In the genomic region with DNA sequence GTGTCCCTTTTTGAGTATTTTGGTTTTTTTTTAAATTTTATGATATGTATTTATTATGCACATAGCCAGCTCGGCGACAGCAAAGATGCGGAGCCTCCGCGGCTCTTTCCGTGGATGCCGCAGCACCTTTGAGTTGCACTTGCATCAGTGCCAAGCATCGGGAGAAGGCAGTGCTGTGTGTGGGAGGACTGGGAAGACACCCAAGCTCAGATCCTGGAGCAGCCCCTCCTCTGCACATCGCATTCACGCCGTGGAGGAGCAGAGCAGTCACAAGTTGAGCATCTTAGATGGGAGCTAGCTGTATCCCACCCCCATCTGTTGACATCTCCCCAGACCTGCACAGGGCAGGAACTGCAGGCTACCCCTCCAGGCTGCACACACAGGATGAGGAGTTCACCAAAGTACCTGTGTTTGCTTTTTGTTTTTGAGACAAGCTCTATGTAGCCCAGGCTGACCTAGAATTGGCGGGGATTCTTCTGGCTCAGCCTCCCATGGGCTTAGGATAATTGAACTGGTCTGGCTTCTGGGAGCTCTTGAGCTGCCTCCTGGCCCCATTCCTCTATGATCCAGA, we compare ENCODE assay signal across 11 mouse cellular contexts. TPM values are rescaled to one million over a fixed set of nuclear protein-coding genes. Genes with fewer than 3 reads are reported as not detected.
DNase-seq lines count a peak whose midpoint lies in the region; ATAC-seq lines count a peak whose summit lies in the region.
"Had no signal": no experiment of that assay in that cellular context is flagged by ENCODE, and none has a peak within 500 bp of the region (broad histone marks: within the 10 kb centered on the region; RNA-seq: fewer than 3 reads in every experiment).

No protein-coding gene starts in this region.

- H3K27me3 ChIP-seq in lung, embryonic 15.5 days: no peaks in the 10 kb centered on the region
- no peaks in the 10 kb centered on the region for H3K27me3 ChIP-seq in kidney, embryonic 14.5 days (ENCODE audit: control insufficient read depth, insufficient read depth, low read length)
- H3K27me3 ChIP-seq: limb, embryonic 12.5 days had no signal

- H3K4me2 ChIP-seq in lung, embryonic 15.5 days: no peak overlapping the region
- no peak overlapping the region for H3K4me2 ChIP-seq in kidney, embryonic 14.5 days (replicated peaks; ENCODE audit: low read depth, low read length)
- H3K4me2 ChIP-seq: limb, embryonic 12.5 days had no signal

- no peak overlapping the region for H3K9ac ChIP-seq in lung, embryonic 15.5 days
- H3K9ac ChIP-seq in kidney, embryonic 14.5 days (ENCODE audit: low read depth, low read length): no peak overlapping the region
- H3K9ac ChIP-seq: limb, embryonic 12.5 days had no signal

- 0 out of 2 replicates have a peak, but pooled peaks have one; percentile 20 for ATAC-seq in lung, embryonic 15.5 days (ENCODE audit: borderline replicate concordance, extremely low read depth, low FRiP score, low TSS enrichment)
- ATAC-seq in kidney, embryonic 14.5 days (ENCODE audit: low FRiP score, low TSS enrichment): no peak

- no peak overlapping the region for H3K27ac ChIP-seq in lung, embryonic 15.5 days
- no peak overlapping the region for H3K27ac ChIP-seq in kidney, embryonic 14.5 days (ENCODE audit: low read depth, low read length)

- H3K4me1 ChIP-seq in lung, embryonic 15.5 days: peaks cover 10% of the 10 kb centered on the region; the same call in 1 of the 2 replicates
- H3K4me1 ChIP-seq in kidney, embryonic 14.5 days (ENCODE audit: control insufficient read depth, insufficient read depth, low read length): peaks cover 9% of the 10 kb centered on the region

- no peaks in the 10 kb centered on the region for H3K9me3 ChIP-seq in lung, embryonic 15.5 days
- H3K9me3 ChIP-seq in kidney, embryonic 14.5 days (ENCODE audit: control insufficient read depth, low read length): no peaks in the 10 kb centered on the region
- H3K9me3 ChIP-seq: limb, embryonic 12.5 days; midbrain, embryonic 10.5 days had no signal

- WGBS in lung, embryonic 15.5 days: 69% methylated on average over 12 of the region's 12 CpGs
- WGBS in kidney, embryonic 14.5 days: 71% methylated on average over 12 of the region's 12 CpGs

- no peak overlapping the region for H3K4me3 ChIP-seq in lung, embryonic 15.5 days
- H3K4me3 ChIP-seq in kidney, embryonic 14.5 days (ENCODE audit: low read length): no peak overlapping the region
- H3K4me3 ChIP-seq: limb, embryonic 12.5 days; midbrain, embryonic 10.5 days had no signal

- DNase-seq in lung, adult 18-20 months: no peak
- DNase-seq in cerebellum, postnatal 36 days: peak; percentile 50 to 57
- DNase-seq in layer of hippocampus, postnatal 10 days (ENCODE audit: low spot score in 2 of 2): peak; percentile 65 to 74
- DNase-seq in telencephalon, adult 2 months (ENCODE audit: low read depth, low spot score): peak; percentile 92
- no peak for DNase-seq in ovary, postnatal 36 days (ENCODE audit: low spot score)
- no peak for DNase-seq in urinary bladder, adult 18-20 months (ENCODE audit: low spot score in 2 of 2)
- DNase-seq: heart, postnatal 36 days had no signal

- H3K36me3 ChIP-seq in lung, embryonic 15.5 days: peaks cover 25% of the 10 kb centered on the region
- peaks cover 32% of the 10 kb centered on the region for H3K36me3 ChIP-seq in kidney, embryonic 14.5 days (ENCODE audit: control insufficient read depth, insufficient read depth, low read length)

RNA-seq across cellular contexts. Expression of gene Ltc4s, which starts 15.7 kb away (rescaled TPM):
- 2.5 and 2.8 TPM in 2 replicates for polyA plus RNA-seq in lung, embryonic 15.5 days (2015; fragmentation: Nextera tagmentation; extraction: Ambion mirVana)
- 10 to 100 TPM in 1 of 2 experiments, 1 to 10 TPM in 1; 9.9 to 15.5 TPM for total RNA-seq in layer of hippocampus, postnatal 10 days (2021)
- polyA plus RNA-seq in kidney, embryonic 14.5 days (2014; fragmentation: Nextera tagmentation; extraction: Ambion mirVana): 1.6 and 1.9 TPM in 2 replicates

RNA-seq across cellular contexts. Expression of gene Maml1, which starts 38.0 kb away (rescaled TPM):
- 6.2 and 6.5 TPM in 2 replicates for polyA plus RNA-seq in lung, embryonic 15.5 days (2015; fragmentation: Nextera tagmentation; extraction: Ambion mirVana)
- 10 to 100 TPM in 1 of 2 experiments, 1 to 10 TPM in 1; 9.5 to 10.1 TPM for total RNA-seq in layer of hippocampus, postnatal 10 days (2021)
- polyA plus RNA-seq in kidney, embryonic 14.5 days (2014; fragmentation: Nextera tagmentation; extraction: Ambion mirVana): 10.5 and 10.7 TPM in 2 replicates

RNA-seq across cellular contexts. Expression of gene Mgat4b, which starts 43.4 kb away (rescaled TPM):
- polyA plus RNA-seq in lung, embryonic 15.5 days (2015; fragmentation: Nextera tagmentation; extraction: Ambion mirVana): 36.4 and 41.0 TPM in 2 replicates
- 100 to 1,000 TPM; 201 to 243 TPM for total RNA-seq in layer of hippocampus, postnatal 10 days (2021)
- polyA plus RNA-seq in kidney, embryonic 14.5 days (2014; fragmentation: Nextera tagmentation; extraction: Ambion mirVana): 37.0 and 39.2 TPM in 2 replicates

RNA-seq across cellular contexts. Expression of gene Sqstm1, which starts 43.5 kb away (rescaled TPM):
- polyA plus RNA-seq in lung, embryonic 15.5 days (2015; fragmentation: Nextera tagmentation; extraction: Ambion mirVana): 251 and 273 TPM in 2 replicates
- total RNA-seq in layer of hippocampus, postnatal 10 days (2021): 100 to 1,000 TPM; 302 to 324 TPM
- polyA plus RNA-seq in kidney, embryonic 14.5 days (2014; fragmentation: Nextera tagmentation; extraction: Ambion mirVana): 128 and 197 TPM in 2 replicates

Comparison
In these comparisons a context has a peak if more than half of its experiments do, and no peak if none do; other contexts are left out.
1. DNase-seq: peak in cerebellum, postnatal 36 days (2 of 2), layer of hippocampus, postnatal 10 days (2 of 2) and telencephalon, adult 2 months (single experiment); none in lung, adult 18-20 months (0 of 2), ovary, postnatal 36 days (single experiment) and urinary bladder, adult 18-20 months (0 of 2).